Mouse (Mus musculus): ENCODE data around the gene Trpm8. TPM values are rescaled to one million over a fixed set of nuclear protein-coding genes. Genes with fewer than 3 reads are reported as not detected.

The Trpm8 gene
- polyA plus RNA-seq, 1 experiment from 2014 or later, result not detected

GRCm38 (mm10) chr1:88288789-88289127, 11.3 kb downstream of the Trpm8 start:
- Histone ChIP-seq H3K27me3 (ENCODE audit: control insufficient read depth, insufficient read depth, low read length) (no peaks in the 10 kb centered on the region), H3K4me2 (ENCODE audit: low read depth) (no peak overlapping the region), H3K4me3 (ENCODE audit: low read depth, low read length) (no peak overlapping the region), H3K9me3 (ENCODE audit: control insufficient read depth, low read length) (peaks cover 76% of the 10 kb centered on the region), H3K4me1 (ENCODE audit: control insufficient read depth, insufficient read depth, low read length) (no peaks in the 10 kb centered on the region), H3K36me3 (ENCODE audit: control insufficient read depth, insufficient read depth, low read length) (no peaks in the 10 kb centered on the region), H3K27ac (ENCODE audit: low read depth, low read length) (no peak overlapping the region), H3K9ac (ENCODE audit: low read length) (no peak overlapping the region)
- ATAC-seq (ENCODE audit: insufficient read depth, low FRiP score, low TSS enrichment) (no peak), DNase-seq (ENCODE audit: low spot score) (no peak)
- WGBS, result 74% methylated on average over 3 of the region's 3 CpGs

GRCm38 (mm10) chr1:88289152-88289551, 11.7 kb downstream of the Trpm8 start:
- H3K4me3 ChIP-seq (ENCODE audit: low read depth, low read length), result no peak overlapping the region
- DNase-seq (ENCODE audit: low spot score) (no peak), ATAC-seq (ENCODE audit: insufficient read depth, low FRiP score, low TSS enrichment) (no peak)
- H3K27me3 ChIP-seq (ENCODE audit: control insufficient read depth, insufficient read depth, low read length), result no peaks in the 10 kb centered on the region
- WGBS, result 52% methylated on average over 2 of the region's 2 CpGs
- H3K9ac ChIP-seq (ENCODE audit: low read length), result no peak overlapping the region
- H3K27ac ChIP-seq (ENCODE audit: low read depth, low read length), result no peak overlapping the region
- H3K4me2 ChIP-seq (ENCODE audit: low read depth), result no peak overlapping the region
- no peaks in the 10 kb centered on the region for H3K4me1 ChIP-seq (ENCODE audit: control insufficient read depth, insufficient read depth, low read length)
- no peaks in the 10 kb centered on the region for H3K36me3 ChIP-seq (ENCODE audit: control insufficient read depth, insufficient read depth, low read length)
- H3K9me3 ChIP-seq (ENCODE audit: control insufficient read depth, low read length), result peaks cover 72% of the 10 kb centered on the region

- H3K9me3 ChIP-seq (ENCODE audit: control insufficient read depth, low read length), result peaks cover 71% of the 10 kb centered on the region
- no peak overlapping the region for H3K9ac ChIP-seq (ENCODE audit: low read length)
- H3K27ac ChIP-seq (ENCODE audit: low read depth, low read length), result no peak overlapping the region
- DNase-seq (ENCODE audit: low spot score) (no peak), ATAC-seq (ENCODE audit: insufficient read depth, low FRiP score, low TSS enrichment) (no peak)
- H3K4me1 ChIP-seq (ENCODE audit: control insufficient read depth, insufficient read depth, low read length), result no peaks in the 10 kb centered on the region
- WGBS, result 41% methylated on average over 4 of the region's 4 CpGs
- no peak overlapping the region for H3K4me3 ChIP-seq (ENCODE audit: low read depth, low read length)
- H3K36me3 ChIP-seq (ENCODE audit: control insufficient read depth, insufficient read depth, low read length), result no peaks in the 10 kb centered on the region
- H3K4me2 ChIP-seq (ENCODE audit: low read depth), result no peak overlapping the region
- no peaks in the 10 kb centered on the region for H3K27me3 ChIP-seq (ENCODE audit: control insufficient read depth, insufficient read depth, low read length)
Measured at GRCm38 (mm10) chr1:88289917-88290316, 12.5 kb downstream of the Trpm8 start.

- H3K27me3 ChIP-seq (ENCODE audit: control insufficient read depth, insufficient read depth, low read length), result no peaks in the 10 kb centered on the region
- 74% methylated on average over 1 of the region's 1 CpGs for WGBS
- no peak overlapping the region for H3K4me3 ChIP-seq (ENCODE audit: low read depth, low read length)
- no peak overlapping the region for H3K4me2 ChIP-seq (ENCODE audit: low read depth)
- DNase-seq (ENCODE audit: low spot score), result no peak
- H3K9ac ChIP-seq (ENCODE audit: low read length), result no peak overlapping the region
- ATAC-seq (ENCODE audit: insufficient read depth, low FRiP score, low TSS enrichment), result 0 out of 2 replicates have a peak, but pooled peaks have one; percentile 28
- H3K36me3 ChIP-seq (ENCODE audit: control insufficient read depth, insufficient read depth, low read length), result no peaks in the 10 kb centered on the region
- H3K4me1 ChIP-seq (ENCODE audit: control insufficient read depth, insufficient read depth, low read length), result no peaks in the 10 kb centered on the region
- peaks cover 65% of the 10 kb centered on the region for H3K9me3 ChIP-seq (ENCODE audit: control insufficient read depth, low read length)
- no peak overlapping the region for H3K27ac ChIP-seq (ENCODE audit: low read depth, low read length)
Measured at GRCm38 (mm10) chr1:88290511-88290910, 13.1 kb downstream of the Trpm8 start.

- peaks cover 66% of the 10 kb centered on the region for H3K9me3 ChIP-seq (ENCODE audit: control insufficient read depth, low read length)
Measured at GRCm38 (mm10) chr1:88291409-88292005, 14.0 kb downstream of the Trpm8 start.

GRCm38 (mm10) chr1:88292057-88292456, 14.6 kb downstream of the Trpm8 start:
- H3K27me3 ChIP-seq (ENCODE audit: control insufficient read depth, insufficient read depth, low read length), result no peaks in the 10 kb centered on the region
- no peak overlapping the region for H3K4me2 ChIP-seq (ENCODE audit: low read depth)
- H3K9ac ChIP-seq (ENCODE audit: low read length), result no peak overlapping the region
- peaks cover 62% of the 10 kb centered on the region for H3K9me3 ChIP-seq (ENCODE audit: control insufficient read depth, low read length)
- H3K4me1 ChIP-seq (ENCODE audit: control insufficient read depth, insufficient read depth, low read length), result no peaks in the 10 kb centered on the region
- WGBS, result 53% methylated on average over 2 of the region's 2 CpGs
- no peak overlapping the region for H3K4me3 ChIP-seq (ENCODE audit: low read depth, low read length)
- DNase-seq (ENCODE audit: low spot score) (no peak), ATAC-seq (ENCODE audit: insufficient read depth, low FRiP score, low TSS enrichment) (no peak)
- no peak overlapping the region for H3K27ac ChIP-seq (ENCODE audit: low read depth, low read length)
- H3K36me3 ChIP-seq (ENCODE audit: control insufficient read depth, insufficient read depth, low read length), result no peaks in the 10 kb centered on the region

More at GRCm38 (mm10) chr1:88291409-88292005, 14.0 kb downstream of the Trpm8 start:
- Histone ChIP-seq H3K4me2 (ENCODE audit: low read depth) (no peak overlapping the region), H3K4me1 (ENCODE audit: control insufficient read depth, insufficient read depth, low read length) (no peaks in the 10 kb centered on the region), H3K36me3 (ENCODE audit: control insufficient read depth, insufficient read depth, low read length) (no peaks in the 10 kb centered on the region), H3K9ac (ENCODE audit: low read length) (no peak overlapping the region), H3K27me3 (ENCODE audit: control insufficient read depth, insufficient read depth, low read length) (no peaks in the 10 kb centered on the region), H3K27ac (ENCODE audit: low read depth, low read length) (no peak overlapping the region), H3K4me3 (ENCODE audit: low read depth, low read length) (no peak overlapping the region)
- DNase-seq (ENCODE audit: low spot score), result no peak
- WGBS, result 66% methylated on average over 3 of the region's 3 CpGs
- no peak for ATAC-seq (ENCODE audit: insufficient read depth, low FRiP score, low TSS enrichment)

- Histone ChIP-seq H3K36me3 (ENCODE audit: control insufficient read depth, insufficient read depth, low read length) (no peaks in the 10 kb centered on the region), H3K4me2 (ENCODE audit: low read depth) (no peak overlapping the region), H3K9ac (ENCODE audit: low read length) (no peak overlapping the region), H3K27ac (ENCODE audit: low read depth, low read length) (no peak overlapping the region), H3K4me1 (ENCODE audit: control insufficient read depth, insufficient read depth, low read length) (no peaks in the 10 kb centered on the region), H3K4me3 (ENCODE audit: low read depth, low read length) (no peak overlapping the region), H3K27me3 (ENCODE audit: control insufficient read depth, insufficient read depth, low read length) (no peaks in the 10 kb centered on the region), H3K9me3 (ENCODE audit: control insufficient read depth, low read length) (peaks cover 66% of the 10 kb centered on the region)
- ATAC-seq (ENCODE audit: insufficient read depth, low FRiP score, low TSS enrichment) (no peak), DNase-seq (ENCODE audit: low spot score) (no peak)
- 17% methylated on average over 1 of the region's 1 CpGs for WGBS
Measured at GRCm38 (mm10) chr1:88294650-88295049, 17.2 kb downstream of the Trpm8 start.

GRCm38 (mm10) chr1:88296171-88296920, 18.9 kb downstream of the Trpm8 start:
- H3K9ac ChIP-seq (ENCODE audit: low read length), result no peak overlapping the region
- H3K27me3 ChIP-seq (ENCODE audit: control insufficient read depth, insufficient read depth, low read length), result no peaks in the 10 kb centered on the region
- H3K4me1 ChIP-seq (ENCODE audit: control insufficient read depth, insufficient read depth, low read length), result no peaks in the 10 kb centered on the region
- peaks cover 68% of the 10 kb centered on the region for H3K9me3 ChIP-seq (ENCODE audit: control insufficient read depth, low read length)
- H3K4me2 ChIP-seq (ENCODE audit: low read depth), result no peak overlapping the region
- no peaks in the 10 kb centered on the region for H3K36me3 ChIP-seq (ENCODE audit: control insufficient read depth, insufficient read depth, low read length)
- 0 out of 2 replicates have a peak, but pooled peaks have one; percentile 10 for ATAC-seq (ENCODE audit: insufficient read depth, low FRiP score, low TSS enrichment)
- DNase-seq (ENCODE audit: low spot score), result peak; percentile 10
- H3K27ac ChIP-seq (ENCODE audit: low read depth, low read length), result no peak overlapping the region
- 74% methylated on average over 4 of the region's 4 CpGs for WGBS
- H3K4me3 ChIP-seq (ENCODE audit: low read depth, low read length), result no peak overlapping the region

All from neural tube, embryonic 11.5 days (tissue).